Mouse (Mus musculus): Measurements from ENCODE around the gene Snrpd2. TPM values are rescaled to one million over a fixed set of nuclear protein-coding genes. Genes with fewer than 3 reads are reported as not detected.

Gene Snrpd2
- polyA plus RNA-seq, 1 experiment from 2014 or later, result 155 TPM

GRCm38 (mm10) chr7:19169506-19169905 lies 20.0 kb downstream of the Snrpd2 start:
- H3K4me2 ChIP-seq (replicated peaks; ENCODE audit: low read depth, low read length), result no peak overlapping the region
- no peak overlapping the region for H3K27ac ChIP-seq (ENCODE audit: low read depth, low read length)
- 58% methylated on average over 10 of the region's 10 CpGs for WGBS
- no peaks in the 10 kb centered on the region for H3K36me3 ChIP-seq (ENCODE audit: control insufficient read depth, insufficient read depth, low read length)
- no peak overlapping the region for H3K4me3 ChIP-seq (ENCODE audit: low read length)
- peaks cover 22% of the 10 kb centered on the region for H3K4me1 ChIP-seq (ENCODE audit: control insufficient read depth, insufficient read depth, low read length)
- H3K9ac ChIP-seq (ENCODE audit: low read depth, low read length), result no peak overlapping the region
- no peaks in the 10 kb centered on the region; the same call in 1 of the 2 replicates for H3K27me3 ChIP-seq (ENCODE audit: control insufficient read depth, insufficient read depth, low read length)
- ATAC-seq (ENCODE audit: low FRiP score, low TSS enrichment), result no peak
- no peaks in the 10 kb centered on the region for H3K9me3 ChIP-seq (ENCODE audit: control insufficient read depth, low read length)

GRCm38 (mm10) chr7:19170142-19170541 lies 20.6 kb downstream of the Snrpd2 start:
- 51% methylated on average over 8 of the region's 8 CpGs for WGBS
- Histone ChIP-seq H3K27me3 (ENCODE audit: control insufficient read depth, insufficient read depth, low read length) (peaks cover 4% of the 10 kb centered on the region; the same call in 1 of the 2 replicates), H3K4me1 (ENCODE audit: control insufficient read depth, insufficient read depth, low read length) (peaks cover 16% of the 10 kb centered on the region), H3K4me2 (replicated peaks; ENCODE audit: low read depth, low read length) (no peak overlapping the region), H3K4me3 (ENCODE audit: low read length) (no peak overlapping the region), H3K9ac (ENCODE audit: low read depth, low read length) (no peak overlapping the region), H3K27ac (ENCODE audit: low read depth, low read length) (no peak overlapping the region), H3K36me3 (ENCODE audit: control insufficient read depth, insufficient read depth, low read length) (no peaks in the 10 kb centered on the region), H3K9me3 (ENCODE audit: control insufficient read depth, low read length) (no peaks in the 10 kb centered on the region)
- ATAC-seq (ENCODE audit: low FRiP score, low TSS enrichment), result 0 out of 2 replicates have a peak, but pooled peaks have one; percentile 21

GRCm38 (mm10) chr7:19171831-19172230 lies 22.3 kb downstream of the Snrpd2 start:
- H3K9ac ChIP-seq (ENCODE audit: low read depth, low read length), result no peak overlapping the region
- H3K36me3 ChIP-seq (ENCODE audit: control insufficient read depth, insufficient read depth, low read length), result no peaks in the 10 kb centered on the region
- H3K27ac ChIP-seq (ENCODE audit: low read depth, low read length), result peak overlapping the region; percentile 11; the same call in 1 of the 2 replicates
- WGBS, result 30% methylated on average over 8 of the region's 8 CpGs
- H3K4me3 ChIP-seq (ENCODE audit: low read length), result no peak overlapping the region
- no peaks in the 10 kb centered on the region for H3K9me3 ChIP-seq (ENCODE audit: control insufficient read depth, low read length)
- H3K4me1 ChIP-seq (ENCODE audit: control insufficient read depth, insufficient read depth, low read length), result peaks cover 16% of the 10 kb centered on the region
- no peak for ATAC-seq (ENCODE audit: low FRiP score, low TSS enrichment)
- no peak overlapping the region for H3K4me2 ChIP-seq (replicated peaks; ENCODE audit: low read depth, low read length)
- peaks cover 20% of the 10 kb centered on the region for H3K27me3 ChIP-seq (ENCODE audit: control insufficient read depth, insufficient read depth, low read length)

- Histone ChIP-seq H3K4me1 (ENCODE audit: control insufficient read depth, insufficient read depth, low read length) (peaks cover 16% of the 10 kb centered on the region), H3K9ac (ENCODE audit: low read depth, low read length) (peak overlapping the region; percentile 40; the same call in 1 of the 2 replicates), H3K4me3 (ENCODE audit: low read length) (peak overlapping the region; percentile 22; the same call in 1 of the 2 replicates), H3K9me3 (ENCODE audit: control insufficient read depth, low read length) (no peaks in the 10 kb centered on the region), H3K4me2 (replicated peaks; ENCODE audit: low read depth, low read length) (peak overlapping the region; percentile 46), H3K36me3 (ENCODE audit: control insufficient read depth, insufficient read depth, low read length) (no peaks in the 10 kb centered on the region), H3K27me3 (ENCODE audit: control insufficient read depth, insufficient read depth, low read length) (peaks cover 30% of the 10 kb centered on the region), H3K27ac (ENCODE audit: low read depth, low read length) (no peak overlapping the region)
- WGBS, result 3% methylated on average over 17 of the region's 17 CpGs
- ATAC-seq (ENCODE audit: low FRiP score, low TSS enrichment), result peak; percentile 51
These were observed 23.4 kb downstream of the Snrpd2 start for GRCm38 (mm10) chr7:19172874-19173273.

- peak within 1 kb of the TSS; percentile 1; the same call in 1 of the 2 replicates for H3K4me2 ChIP-seq (replicated peaks; ENCODE audit: low read depth, low read length)
- no peak within 1 kb of the TSS for H3K9ac ChIP-seq (ENCODE audit: low read depth, low read length)
- H3K36me3 ChIP-seq (ENCODE audit: control insufficient read depth, insufficient read depth, low read length), result no peaks in the 10 kb centered on the region
- peaks cover 53% of the 10 kb centered on the region for H3K27me3 ChIP-seq (ENCODE audit: control insufficient read depth, insufficient read depth, low read length)
- H3K4me3 ChIP-seq (ENCODE audit: low read length), result peak within 1 kb of the TSS; percentile 19
- ATAC-seq (ENCODE audit: low FRiP score, low TSS enrichment), result peak; percentile 41
- 0 out of 2 replicates have a peak, but pooled peaks cover 4% of the 10 kb centered on the region for H3K9me3 ChIP-seq (ENCODE audit: control insufficient read depth, low read length)
- H3K27ac ChIP-seq (ENCODE audit: low read depth, low read length), result no peak within 1 kb of the TSS
- peaks cover 21% of the 10 kb centered on the region for H3K4me1 ChIP-seq (ENCODE audit: control insufficient read depth, insufficient read depth, low read length)
- WGBS, result 1% methylated on average over 30 of the region's 30 CpGs
These were observed 26.4 kb downstream of the Snrpd2 start, which contains the start of gene Eml2 for GRCm38 (mm10) chr7:19175708-19176515. Gene Eml2, plus strand, starts transcription at chr7:19176421.

- peak overlapping the region; percentile 19; the same call in 1 of the 2 replicates for H3K4me3 ChIP-seq (ENCODE audit: low read length)
- H3K9me3 ChIP-seq (ENCODE audit: control insufficient read depth, low read length), result 0 out of 2 replicates have a peak, but pooled peaks cover 4% of the 10 kb centered on the region
- WGBS, result 5% methylated on average over 20 of the region's 21 CpGs
- H3K9ac ChIP-seq (ENCODE audit: low read depth, low read length), result no peak overlapping the region
- no peaks in the 10 kb centered on the region for H3K36me3 ChIP-seq (ENCODE audit: control insufficient read depth, insufficient read depth, low read length)
- H3K4me2 ChIP-seq (replicated peaks; ENCODE audit: low read depth, low read length), result peak overlapping the region; percentile 1; the same call in 1 of the 2 replicates
- H3K27ac ChIP-seq (ENCODE audit: low read depth, low read length), result no peak overlapping the region
- ATAC-seq (ENCODE audit: low FRiP score, low TSS enrichment), result no peak
- peaks cover 53% of the 10 kb centered on the region for H3K27me3 ChIP-seq (ENCODE audit: control insufficient read depth, insufficient read depth, low read length)
- H3K4me1 ChIP-seq (ENCODE audit: control insufficient read depth, insufficient read depth, low read length), result peaks cover 22% of the 10 kb centered on the region
These were observed 27.0 kb downstream of the Snrpd2 start for GRCm38 (mm10) chr7:19176516-19176947.

GRCm38 (mm10) chr7:19177216-19177615 lies 27.7 kb downstream of the Snrpd2 start:
- 70% methylated on average over 7 of the region's 7 CpGs for WGBS
- no peak for ATAC-seq (ENCODE audit: low FRiP score, low TSS enrichment)
- Histone ChIP-seq H3K9ac (ENCODE audit: low read depth, low read length) (no peak overlapping the region), H3K4me3 (ENCODE audit: low read length) (no peak overlapping the region), H3K4me2 (replicated peaks; ENCODE audit: low read depth, low read length) (no peak overlapping the region), H3K9me3 (ENCODE audit: control insufficient read depth, low read length) (0 out of 2 replicates have a peak, but pooled peaks cover 4% of the 10 kb centered on the region), H3K27ac (ENCODE audit: low read depth, low read length) (no peak overlapping the region), H3K4me1 (ENCODE audit: control insufficient read depth, insufficient read depth, low read length) (peaks cover 22% of the 10 kb centered on the region), H3K27me3 (ENCODE audit: control insufficient read depth, insufficient read depth, low read length) (peaks cover 53% of the 10 kb centered on the region), H3K36me3 (ENCODE audit: control insufficient read depth, insufficient read depth, low read length) (no peaks in the 10 kb centered on the region)

GRCm38 (mm10) chr7:19178035-19178434 lies 28.5 kb downstream of the Snrpd2 start:
- peaks cover 53% of the 10 kb centered on the region for H3K27me3 ChIP-seq (ENCODE audit: control insufficient read depth, insufficient read depth, low read length)
- H3K4me1 ChIP-seq (ENCODE audit: control insufficient read depth, insufficient read depth, low read length), result peaks cover 18% of the 10 kb centered on the region
- ATAC-seq (ENCODE audit: low FRiP score, low TSS enrichment), result no peak
- no peak overlapping the region for H3K4me2 ChIP-seq (replicated peaks; ENCODE audit: low read depth, low read length)
- H3K9ac ChIP-seq (ENCODE audit: low read depth, low read length), result no peak overlapping the region
- 0 out of 2 replicates have a peak, but pooled peaks cover 4% of the 10 kb centered on the region for H3K9me3 ChIP-seq (ENCODE audit: control insufficient read depth, low read length)
- no peak overlapping the region for H3K27ac ChIP-seq (ENCODE audit: low read depth, low read length)
- no peak overlapping the region for H3K4me3 ChIP-seq (ENCODE audit: low read length)
- WGBS, result 11% methylated on average over 18 of the region's 18 CpGs
- no peaks in the 10 kb centered on the region for H3K36me3 ChIP-seq (ENCODE audit: control insufficient read depth, insufficient read depth, low read length)

All from kidney, embryonic 14.5 days (tissue).